Mouse (Mus musculus): Measurements from ENCODE around the gene Cdon. TPM values are rescaled to one million over a fixed set of nuclear protein-coding genes. Genes with fewer than 3 reads are reported as not detected.

The Cdon gene
- total and polyA plus RNA-seq, 3 experiments = 1.0 to 1.5 TPM; not detected in 1

- Histone ChIP-seq H3K27me3 (ENCODE audit: control insufficient read depth in 1 of 2, insufficient read depth in 2 of 2, low read length in 2 of 2) (no peaks in the 10 kb centered on the region), H3K9ac (ENCODE audit: control insufficient read depth, low read depth, low read length, poor library complexity, severe bottlenecking) (no peak overlapping the region), H3K9me3 (replicated peaks; ENCODE audit: insufficient read depth, low read length) (no peaks in the 10 kb centered on the region), H3K36me3 (ENCODE audit: control insufficient read depth in 1 of 2, insufficient read depth in 2 of 2, low read length in 2 of 2) (no peaks in the 10 kb centered on the region), H3K4me3 (ENCODE audit: control insufficient read depth in 1 of 2, insufficient read depth in 1 of 2, low read depth in 2 of 2, low read length in 2 of 2) (no peak overlapping the region), H3K4me1 (ENCODE audit: control insufficient read depth in 1 of 2, insufficient read depth in 2 of 2, low read length in 2 of 2) (no peaks in the 10 kb centered on the region), H3K79me2 (ENCODE audit: control insufficient read depth, insufficient read depth, low read length, poor library complexity) (no peaks in the 10 kb centered on the region), H3K27ac (ENCODE audit: control insufficient read depth, low read depth, low read length) (no peak overlapping the region)
- TF ChIP-seq ETS1 (IDR thresholded peaks at IDR 0.05; ENCODE audit: low read depth, low read length) (no peak), BHLHE40 (IDR thresholded peaks at IDR 0.05; ENCODE audit: borderline replicate concordance, low read depth, low read length) (no peak), MYB (IDR thresholded peaks at IDR 0.05; ENCODE audit: low read depth, low read length) (no peak), USF1 (IDR thresholded peaks at IDR 0.05; ENCODE audit: low read depth, low read length) (no peak), ZNF384 (IDR thresholded peaks at IDR 0.05; ENCODE audit: low read depth, low read length) (no peak), JUND (IDR thresholded peaks at IDR 0.05; ENCODE audit: low read depth, low read length) (no peak), USF2 (IDR thresholded peaks at IDR 0.05; ENCODE audit: borderline replicate concordance in 1 of 2, insufficient read depth in 1 of 2, low read depth in 1 of 2, low read length in 2 of 2) (no peak), E2F4 (IDR thresholded peaks at IDR 0.05; ENCODE audit: borderline replicate concordance, low read depth, low read length) (no peak), MAZ (IDR thresholded peaks at IDR 0.05; ENCODE audit: low read depth, low read length) (no peak), MEF2A (IDR thresholded peaks at IDR 0.05; ENCODE audit: extremely low read depth, insufficient replicate concordance, low read depth, low read length, poor library complexity, severe bottlenecking) (no peak), POLR2AphosphoS5 (IDR thresholded peaks at IDR 0.05; ENCODE audit: borderline replicate concordance, low read depth, low read length) (no peak), POLR2AphosphoS2 (IDR thresholded peaks at IDR 0.05; ENCODE audit: low read length) (no peak)
- no peak for DNase-seq (ENCODE audit: low read depth, low spot score)
Observed at GRCm38 (mm10) chr9:35438286-35439061, 17.5 kb downstream of the Cdon start.

DNA sequence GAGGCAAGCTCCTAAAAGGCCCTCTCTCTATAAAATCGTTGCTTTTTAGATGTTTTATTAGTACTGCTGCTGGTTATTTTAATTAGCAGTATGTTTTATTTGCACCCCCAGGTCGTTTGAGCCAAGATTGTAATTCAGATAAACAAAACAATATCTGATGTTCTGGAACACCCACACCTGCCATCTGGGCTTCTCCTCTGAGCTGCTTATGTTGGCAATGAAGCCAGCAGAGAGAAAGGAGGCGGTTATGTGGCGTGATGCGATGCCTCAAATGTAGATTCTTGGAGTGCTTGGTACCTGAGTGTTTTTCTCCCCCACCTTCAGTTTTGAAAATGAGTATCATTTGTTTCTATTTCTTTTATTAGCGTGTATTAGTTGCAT lies 18.1 kb downstream of the Cdon start:
- TF ChIP-seq NELFE (IDR thresholded peaks at IDR 0.05; ENCODE audit: low read depth, low read length) (no peak), MAFK (IDR thresholded peaks at IDR 0.05; ENCODE audit: borderline replicate concordance, low read depth, low read length) (no peak), TCF12 (IDR thresholded peaks at IDR 0.05; ENCODE audit: low read depth, low read length) (no peak), EP300 (IDR thresholded peaks at IDR 0.05; ENCODE audit: low read depth in 1 of 2, low read length in 2 of 2) (no peak), KAT2A (conservative IDR thresholded peaks at IDR 0.05; ENCODE audit: low read depth, low read length) (no peak), MEF2A (IDR thresholded peaks at IDR 0.05; ENCODE audit: extremely low read depth, insufficient replicate concordance, low read depth, low read length, poor library complexity, severe bottlenecking) (no peak)
- Histone ChIP-seq H3K4me3 (ENCODE audit: control insufficient read depth in 1 of 2, insufficient read depth in 1 of 2, low read depth in 2 of 2, low read length in 2 of 2) (no peak overlapping the region), H3K9me3 (replicated peaks; ENCODE audit: insufficient read depth, low read length) (no peaks in the 10 kb centered on the region), H3K36me3 (ENCODE audit: control insufficient read depth in 1 of 2, insufficient read depth in 2 of 2, low read length in 2 of 2) (no peaks in the 10 kb centered on the region), H3K9ac (ENCODE audit: control insufficient read depth, low read depth, low read length, poor library complexity, severe bottlenecking) (no peak overlapping the region), H3K79me2 (ENCODE audit: control insufficient read depth, insufficient read depth, low read length, poor library complexity) (no peaks in the 10 kb centered on the region), H3K27me3 (ENCODE audit: control insufficient read depth in 1 of 2, insufficient read depth in 2 of 2, low read length in 2 of 2) (no peaks in the 10 kb centered on the region), H3K4me1 (ENCODE audit: control insufficient read depth in 1 of 2, insufficient read depth in 2 of 2, low read length in 2 of 2) (no peaks in the 10 kb centered on the region), H3K27ac (ENCODE audit: control insufficient read depth, low read depth, low read length) (no peak overlapping the region)
- no peak for DNase-seq (ENCODE audit: low read depth, low spot score)
